Mouse (Mus musculus): ENCODE measurements around the gene Cacna1e.

Gene Cacna1e

GRCm38 (mm10) chr1:154615759-154616158 lies 268.5 kb downstream of the Cacna1e start:
- DNase-seq: no peak

GRCm38 (mm10) chr1:154608516-154608915 lies 275.8 kb downstream of the Cacna1e start:
- DNase-seq: no peak

- no peak for DNase-seq
Observed at GRCm38 (mm10) chr1:154607406-154607805, 276.9 kb downstream of the Cacna1e start.

GRCm38 (mm10) chr1:154605601-154606000 lies 278.7 kb downstream of the Cacna1e start:
- no peak for DNase-seq

- DNase-seq: no peak
Observed at GRCm38 (mm10) chr1:154603781-154604180, 280.5 kb downstream of the Cacna1e start.

GRCm38 (mm10) chr1:154602531-154602930 lies 281.8 kb downstream of the Cacna1e start:
- DNase-seq: no peak

GRCm38 (mm10) chr1:154582516-154582915 lies 301.8 kb downstream of the Cacna1e start:
- DNase-seq: no peak

- no peak for DNase-seq
Observed at GRCm38 (mm10) chr1:154579929-154580328, 304.4 kb downstream of the Cacna1e start.

GRCm38 (mm10) chr1:154578748-154579147 lies 305.6 kb downstream of the Cacna1e start:
- no peak for DNase-seq

- DNase-seq: no peak
Observed at GRCm38 (mm10) chr1:154576418-154576817, 307.9 kb downstream of the Cacna1e start.

GRCm38 (mm10) chr1:154566026-154566425 lies 318.3 kb downstream of the Cacna1e start:
- DNase-seq: no peak

- DNase-seq: no peak
Observed at GRCm38 (mm10) chr1:154555811-154556210, 328.5 kb downstream of the Cacna1e start.

- DNase-seq: no peak
Observed at GRCm38 (mm10) chr1:154553132-154553531, 331.2 kb downstream of the Cacna1e start.

GRCm38 (mm10) chr1:154537445-154537844 lies 346.9 kb downstream of the Cacna1e start:
- DNase-seq: no peak

- no peak for DNase-seq
Observed at GRCm38 (mm10) chr1:154536763-154537162, 347.5 kb downstream of the Cacna1e start.

GRCm38 (mm10) chr1:154532987-154533940 lies 351.0 kb downstream of the Cacna1e start:
- DNase-seq: no peak

- DNase-seq: no peak
Observed at GRCm38 (mm10) chr1:154529666-154530065, 354.6 kb downstream of the Cacna1e start.

GRCm38 (mm10) chr1:154528803-154529202 lies 355.5 kb downstream of the Cacna1e start:
- DNase-seq: no peak

GRCm38 (mm10) chr1:154520715-154521114 lies 363.6 kb downstream of the Cacna1e start:
- no peak for DNase-seq

GRCm38 (mm10) chr1:154515350-154515749 lies 369.0 kb downstream of the Cacna1e start:
- no peak for DNase-seq

GRCm38 (mm10) chr1:154511736-154512135 lies 372.6 kb downstream of the Cacna1e start:
- no peak for DNase-seq

GRCm38 (mm10) chr1:154504005-154504404 lies 380.3 kb downstream of the Cacna1e start:
- no peak for DNase-seq

- DNase-seq: no peak
Observed at GRCm38 (mm10) chr1:154500869-154501268, 383.4 kb downstream of the Cacna1e start.

- DNase-seq: no peak
Observed at GRCm38 (mm10) chr1:154500187-154500866, 384.0 kb downstream of the Cacna1e start.
